Mouse (Mus musculus) activated CD4-positive, CD25-positive, alpha-beta regulatory T cell (primary cell): ENCODE data around the gene Gtf2h3. TPM values are rescaled to one million over a fixed set of nuclear protein-coding genes. Genes with fewer than 3 reads are reported as not detected.

Experiments
- polyA plus RNA-seq, 2 experiments: library from polyadenylated mRNA; unstranded; fragments of 100-300 nt; shearing (Covaris generic); gene quantifications; one replicate each; pipeline ENCODE4 v1.2.1; 2017

Gtf2h3 gene
- polyA plus RNA-seq, result 10 to 100 TPM; 35.1 TPM

GRCm38 (mm10) chr5:124578633-124579317, at the start of gene Gtf2h3, which contains the start of gene Eif2b1:
Gene Gtf2h3 (plus strand): TSS chr5:124579140.
Gene Eif2b1 (minus strand): TSS chr5:124579131.

GRCm38 (mm10) chr5:124530655-124531582, 48.0 kb upstream of the Gtf2h3 start, which contains the start of gene Rilpl1:
Gene Rilpl1 (minus strand): TSS chr5:124531391.

DNA sequence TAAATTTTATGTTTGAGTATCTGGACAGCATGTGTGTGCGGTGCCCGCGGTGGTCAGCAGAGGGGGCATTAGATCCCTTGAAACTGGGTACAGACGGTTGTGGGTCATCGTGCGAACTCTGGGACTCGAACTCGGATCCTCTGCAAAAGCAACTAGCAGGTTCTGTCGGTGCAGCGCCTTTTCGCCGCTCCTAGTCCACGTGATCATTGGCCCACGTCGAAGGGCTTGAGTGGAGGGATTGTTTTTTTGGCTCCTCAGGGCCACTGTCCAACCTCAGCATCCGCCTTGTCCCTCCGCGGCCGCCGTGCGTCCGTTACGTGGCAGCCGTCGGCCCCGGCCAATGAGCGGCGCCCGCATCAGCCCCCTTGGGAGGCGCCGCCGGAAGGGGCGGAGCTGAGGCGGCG, 38.6 kb upstream of the Gtf2h3 start, which contains the start of gene Tmed2:
TSS of gene Tmed2 (plus strand) at position 313 of the 404 bp plus-strand sequence.

DNA sequence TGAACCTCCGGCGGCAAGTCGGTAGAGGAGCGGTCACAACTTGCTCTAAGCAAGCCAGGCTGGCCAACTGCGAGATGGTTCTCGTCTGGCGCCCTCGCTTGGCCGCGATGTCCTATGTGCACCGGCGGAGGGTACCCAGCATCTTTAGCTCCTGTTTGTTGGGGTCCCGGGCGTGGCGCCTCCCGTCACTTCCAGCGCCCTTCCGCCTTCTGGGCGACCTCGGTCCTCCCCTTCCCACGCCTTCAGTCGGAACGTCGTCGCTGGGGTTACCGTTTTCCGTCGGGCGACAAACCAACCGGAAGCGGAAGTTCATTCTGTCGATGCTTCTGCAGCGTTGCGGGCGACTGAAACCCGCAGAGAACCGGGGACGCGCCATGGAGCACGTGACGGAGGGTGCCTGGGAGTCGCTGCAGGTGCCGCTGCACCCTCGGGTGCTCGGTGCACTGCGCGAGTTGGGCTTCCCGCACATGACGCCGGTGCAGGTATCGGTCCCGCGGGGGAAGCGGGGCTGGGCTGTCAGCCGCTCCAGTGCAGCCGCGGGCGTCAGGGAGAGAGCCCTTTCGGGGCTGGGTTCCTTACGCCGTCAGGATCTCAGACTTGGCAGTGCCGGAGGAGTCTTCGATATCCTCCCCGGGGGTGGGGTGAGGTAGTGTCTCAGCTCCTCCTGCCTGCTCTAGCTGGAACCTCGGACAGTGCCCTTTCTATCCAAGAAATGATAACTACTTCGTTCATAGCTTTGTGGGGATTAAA, 26.2 kb upstream of the Gtf2h3 start, which contains the start of gene Ddx55:
TSS of gene Ddx55 (plus strand) at position 307 of the 750 bp plus-strand sequence.

DNA sequence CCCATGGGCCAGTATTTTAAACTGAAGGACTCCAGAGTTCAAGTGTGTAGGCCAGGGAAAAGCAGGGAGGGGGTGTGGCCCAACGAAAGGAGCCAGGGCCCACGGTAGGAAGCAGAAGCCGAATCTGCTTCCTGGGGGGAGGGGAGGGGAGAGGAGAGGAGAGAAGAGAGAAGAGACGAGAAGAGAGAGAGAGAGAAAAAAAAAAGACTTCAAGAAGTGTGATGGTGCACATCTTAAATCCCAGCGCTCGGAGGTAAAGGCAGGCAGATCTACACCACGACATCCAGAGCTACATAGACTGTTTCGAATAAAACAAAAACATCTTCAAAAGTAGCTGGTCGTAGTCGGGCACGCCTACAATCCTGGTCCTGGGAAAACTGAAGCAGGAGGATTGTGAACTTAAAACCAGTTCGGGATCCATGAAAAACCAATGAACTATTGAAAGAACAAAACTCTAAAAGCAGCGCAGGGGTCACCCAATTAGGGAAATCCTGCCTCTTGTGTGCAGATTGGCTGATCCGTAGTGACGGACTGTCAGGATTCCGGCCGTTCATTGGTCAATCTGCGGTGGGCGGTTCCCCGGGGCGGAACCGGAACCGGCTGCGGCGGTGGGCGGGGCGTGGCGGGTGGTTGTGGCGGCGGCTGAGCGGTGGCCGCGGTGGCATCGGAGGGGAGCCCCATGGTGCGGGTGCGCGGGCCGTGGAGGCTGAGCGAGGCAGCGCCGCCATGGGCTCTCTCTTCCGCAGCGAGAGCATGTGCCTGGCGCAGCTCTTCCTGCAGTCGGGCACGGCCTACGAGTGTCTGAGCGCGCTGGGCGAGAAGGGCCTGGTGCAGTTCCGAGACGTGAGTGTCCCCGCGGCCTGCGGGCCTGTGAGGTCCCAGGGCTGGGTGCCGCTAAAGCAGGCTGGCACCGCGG, 49.8 kb downstream of the Gtf2h3 start, which contains the start of gene Atp6v0a2:
TSS of gene Atp6v0a2 (plus strand) at position 129 of the 916 bp plus-strand sequence.

Other genes with a start within 250 kb of the Gtf2h3 start
- 100 to 1,000 TPM; 128 to 136 TPM for gene Cdk2ap1, start 216.1 kb upstream of the Gtf2h3 start, polyA plus RNA-seq
- gene Sbno1, start 153.1 kb upstream of the Gtf2h3 start, polyA plus RNA-seq, result 100 to 1,000 TPM in 1 of 2 experiments, 10 to 100 TPM in 1; 96.8 to 111 TPM
- 10 to 100 TPM; 69.0 to 89.2 TPM for gene Kmt5a, start 139.2 kb upstream of the Gtf2h3 start, polyA plus RNA-seq
- 100 to 1,000 TPM in 1 of 2 experiments, 10 to 100 TPM in 1; 89.1 to 118 TPM for gene Rilpl2, start 100.8 kb upstream of the Gtf2h3 start, polyA plus RNA-seq
- gene Snrnp35, start 96.0 kb upstream of the Gtf2h3 start, polyA plus RNA-seq, result 10 to 100 TPM in 1 of 2 experiments, 1 to 10 TPM in 1; 7.0 to 10.3 TPM
- gene Rilpl1, start 47.7 kb upstream of the Gtf2h3 start, polyA plus RNA-seq, result 1 to 10 TPM; 3.0 to 3.1 TPM
- gene Tmed2, start 38.4 kb upstream of the Gtf2h3 start, polyA plus RNA-seq, result 100 to 1,000 TPM; 488 to 539 TPM
- 10 to 100 TPM; 15.8 to 18.2 TPM for gene Ddx55, start 26.3 kb upstream of the Gtf2h3 start, polyA plus RNA-seq
- 10 to 100 TPM; 40.2 to 63.4 TPM for gene Eif2b1, start within 50 bp of the Gtf2h3 start, polyA plus RNA-seq
- 10 to 100 TPM; 63.0 to 94.0 TPM for gene Atp6v0a2, start 49.4 kb downstream of the Gtf2h3 start, polyA plus RNA-seq
- under 1 TPM in 1 of 2 experiments, not detected in 1; 0.11 TPM for gene Dnah10, start 145.9 kb downstream of the Gtf2h3 start, polyA plus RNA-seq